Mouse (Mus musculus): ENCODE measurements at regions not wholly inside any gene's neighbourhood (a gene's known extent, or its start where the extent isn't known, plus 50 kb on each side); places are given as distances from the start of the nearest gene placed in this dataset.
"Not testable (repeated sequence)": the region's sequence is repeated elsewhere in the genome, so short reads cannot be mapped to it uniquely, and the experiment has no call there.

DNA sequence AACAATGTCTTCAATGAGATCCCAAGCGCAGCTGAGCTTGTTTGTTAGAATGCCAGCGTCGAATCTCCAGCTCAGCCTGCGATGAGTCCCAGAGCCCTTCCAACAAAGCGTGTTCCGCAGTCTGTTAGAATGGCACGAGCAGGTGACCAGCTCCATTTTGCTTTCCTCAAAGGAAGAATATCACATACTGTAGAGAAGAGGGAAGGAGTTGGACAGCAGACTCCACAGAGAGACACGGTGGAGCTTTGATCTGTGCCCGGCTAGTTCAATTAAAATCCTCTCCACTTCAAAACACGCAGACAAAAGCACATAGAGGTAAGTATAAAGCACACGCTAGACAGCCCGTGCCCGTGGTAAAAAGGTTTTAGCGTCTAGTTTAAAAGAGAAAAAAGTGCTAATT is 265.8 kb downstream of the Fgf9 start:
- DNase-seq (ENCODE audit: low spot score) = no peak

DNA sequence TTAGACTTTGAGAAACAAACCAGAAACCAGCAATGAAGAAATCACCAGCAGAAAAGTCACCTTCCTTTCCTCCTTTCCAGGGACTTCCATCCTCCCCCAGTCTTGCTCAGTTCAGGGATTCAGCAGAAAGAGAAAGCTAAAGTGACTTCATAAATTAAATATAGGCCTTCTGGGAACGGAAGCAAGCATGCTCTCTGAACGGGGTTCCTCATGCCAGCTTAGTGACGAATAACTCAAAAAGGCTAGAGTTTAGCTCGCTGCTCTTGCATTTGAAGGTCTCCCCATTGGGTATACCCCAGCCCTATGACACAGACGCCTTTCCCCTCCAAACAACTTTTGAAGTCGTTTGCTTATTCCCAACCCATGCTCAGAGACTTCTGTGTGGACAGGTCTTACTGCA is 252.8 kb downstream of the Fgf9 start:
- DNase-seq (ENCODE audit: low spot score) = no peak

DNA sequence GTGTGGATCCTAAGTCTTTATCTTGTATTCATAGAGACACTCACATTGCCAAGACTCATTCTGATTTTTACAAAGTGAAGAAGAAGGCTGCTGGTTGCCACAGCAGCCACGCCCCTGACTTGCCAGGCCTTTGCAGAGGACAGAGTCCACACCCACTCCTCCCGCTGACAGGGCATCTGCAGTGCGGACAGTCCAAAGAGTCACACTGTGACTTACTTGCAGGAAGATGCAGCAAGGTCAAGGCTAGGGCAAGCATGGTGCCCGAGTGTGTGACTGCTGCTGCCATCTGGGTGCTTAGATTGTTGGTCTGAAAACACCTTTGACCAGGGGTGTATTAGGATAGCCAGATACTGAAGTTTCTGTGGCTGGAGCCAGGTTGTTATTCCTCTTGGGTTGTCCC is 252.1 kb downstream of the Fgf9 start:
- no peak for DNase-seq (ENCODE audit: low spot score)

DNA sequence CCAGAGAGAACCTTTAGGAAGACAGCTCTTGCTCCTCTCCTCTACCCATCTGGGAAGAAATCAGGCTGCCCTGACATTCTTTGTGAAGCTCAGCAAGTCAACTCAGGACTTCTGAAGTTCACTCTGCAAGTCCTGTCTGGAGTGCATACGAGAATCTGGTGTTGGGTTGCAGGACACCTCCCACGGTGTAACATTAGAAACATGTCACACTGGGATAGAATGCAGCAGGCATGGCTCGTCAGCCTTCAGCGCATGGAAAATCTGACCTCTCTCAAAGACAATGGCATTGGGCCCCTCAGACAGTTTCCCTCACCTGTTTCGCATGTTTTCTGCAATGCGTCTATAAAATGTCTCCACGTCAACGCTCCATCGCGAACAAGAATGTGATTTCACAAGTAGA is 251.5 kb downstream of the Fgf9 start:
- no peak for DNase-seq (ENCODE audit: low spot score)

- no peak for DNase-seq (ENCODE audit: low spot score)
Observed at GRCm38 (mm10) chr14:58321234-58321633, 250.9 kb downstream of the Fgf9 start.

GRCm38 (mm10) chr14:58317640-58318039 is 247.3 kb downstream of the Fgf9 start:
- DNase-seq (ENCODE audit: low spot score) = no peak

GRCm38 (mm10) chr14:58317231-58317630 is 246.9 kb downstream of the Fgf9 start:
- no peak for DNase-seq (ENCODE audit: low spot score)

GRCm38 (mm10) chr14:58307695-58308094 is 237.3 kb downstream of the Fgf9 start:
- DNase-seq (ENCODE audit: low spot score) = no peak

GRCm38 (mm10) chr14:58306832-58307521 is 236.6 kb downstream of the Fgf9 start:
- no peak for DNase-seq (ENCODE audit: low spot score)

- peak; percentile 13 for DNase-seq (ENCODE audit: low spot score)
Observed at GRCm38 (mm10) chr14:58300411-58300887, 230.1 kb downstream of the Fgf9 start.

DNA sequence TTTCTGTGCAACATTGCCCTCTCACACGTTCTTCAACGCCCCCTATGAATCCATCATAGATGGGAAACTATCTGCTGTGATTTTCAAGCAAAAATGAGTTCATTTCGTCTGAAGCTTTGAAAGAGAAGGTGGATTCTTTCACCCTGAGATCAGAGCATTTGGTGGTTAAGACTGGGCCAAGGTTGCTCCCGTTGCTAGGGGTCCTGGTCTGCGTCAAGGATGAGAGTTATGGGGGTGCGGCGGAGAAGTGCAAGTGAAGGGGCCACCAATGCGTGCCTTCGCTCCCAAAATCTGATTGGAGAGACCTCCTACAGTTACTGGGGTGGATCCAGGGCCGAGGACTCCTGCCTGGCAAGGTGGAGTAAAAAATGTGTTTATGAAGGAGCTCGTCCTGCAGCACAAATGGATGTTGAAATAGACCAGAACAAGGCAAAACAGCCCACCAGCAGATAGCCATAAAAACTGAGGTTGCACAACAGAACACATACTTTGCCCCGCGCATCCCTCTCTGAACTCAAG is 215.7 kb downstream of the Fgf9 start:
- DNase-seq (ENCODE audit: low spot score) = no peak

DNA sequence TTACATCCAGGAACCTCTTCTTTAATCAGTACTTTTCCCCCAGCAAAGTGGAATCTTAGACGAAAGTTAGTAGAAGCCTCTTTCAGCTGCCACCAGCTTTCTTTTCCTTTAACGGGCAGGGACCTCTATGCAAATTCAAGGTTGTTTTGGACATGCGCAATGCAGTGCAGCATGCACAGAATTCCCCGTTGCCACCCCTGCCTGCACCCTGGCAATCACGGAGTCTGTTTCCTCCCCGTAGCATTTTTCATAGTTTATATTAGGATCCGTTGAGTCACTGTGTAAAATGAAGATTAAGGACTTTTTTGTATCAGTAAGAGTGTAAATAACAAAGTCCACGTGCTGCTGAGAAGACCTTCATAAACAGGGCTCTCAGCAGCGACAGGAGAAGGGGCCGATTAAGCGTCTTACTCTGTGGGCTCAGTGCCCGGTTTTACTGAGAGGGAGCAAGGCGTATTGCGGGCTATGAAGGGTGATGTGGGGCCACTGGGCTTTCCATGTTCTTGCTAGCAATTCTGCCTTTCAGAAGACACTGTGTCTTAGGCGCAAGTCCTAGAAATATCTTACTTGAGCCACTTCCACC is 212.5 kb downstream of the Fgf9 start:
- no peak for DNase-seq (ENCODE audit: low spot score)

- DNase-seq (ENCODE audit: low spot score) = no peak
Observed at GRCm38 (mm10) chr14:58282264-58282663, 211.9 kb downstream of the Fgf9 start.

GRCm38 (mm10) chr14:58274440-58274839 is 204.1 kb downstream of the Fgf9 start:
- DNase-seq (ENCODE audit: low spot score) = not testable (repeated sequence)

DNA sequence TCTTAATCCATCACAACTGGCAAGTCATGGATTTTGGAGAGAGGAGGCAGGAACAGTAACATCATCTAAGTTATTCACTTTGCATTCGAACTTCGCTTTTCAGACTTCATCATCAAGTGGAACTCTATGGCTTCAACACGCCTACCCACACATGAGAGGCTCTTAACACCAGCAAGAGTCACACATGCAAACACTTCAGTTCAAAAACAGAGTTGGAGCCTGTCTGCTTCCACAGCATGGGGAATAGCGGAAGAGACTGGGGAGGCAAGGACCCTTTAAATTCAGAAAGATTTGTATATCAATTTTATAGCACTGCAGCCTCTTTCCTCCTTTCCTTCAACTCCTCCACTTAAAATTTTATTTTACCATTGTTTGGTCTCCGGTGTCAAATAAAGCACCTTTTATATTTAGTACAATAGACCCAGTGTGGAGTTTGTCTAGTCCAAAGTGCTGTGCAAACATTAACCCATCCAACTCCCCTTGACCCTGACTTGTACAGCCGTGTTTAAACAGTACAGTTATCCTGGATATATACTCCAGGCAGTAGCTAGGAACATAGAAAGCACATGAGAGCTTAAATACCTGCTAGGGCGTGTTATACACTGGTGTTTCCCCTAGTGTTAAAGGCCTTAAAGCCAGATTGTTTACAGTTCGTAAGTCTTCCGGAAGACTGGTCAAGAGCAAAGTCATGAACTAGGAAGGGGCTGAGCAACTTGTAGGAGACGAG is 203.5 kb downstream of the Fgf9 start:
- no peak for DNase-seq (ENCODE audit: low spot score)

GRCm38 (mm10) chr14:58265373-58265772 is 195.0 kb downstream of the Fgf9 start:
- no peak for DNase-seq (ENCODE audit: low spot score)

DNA sequence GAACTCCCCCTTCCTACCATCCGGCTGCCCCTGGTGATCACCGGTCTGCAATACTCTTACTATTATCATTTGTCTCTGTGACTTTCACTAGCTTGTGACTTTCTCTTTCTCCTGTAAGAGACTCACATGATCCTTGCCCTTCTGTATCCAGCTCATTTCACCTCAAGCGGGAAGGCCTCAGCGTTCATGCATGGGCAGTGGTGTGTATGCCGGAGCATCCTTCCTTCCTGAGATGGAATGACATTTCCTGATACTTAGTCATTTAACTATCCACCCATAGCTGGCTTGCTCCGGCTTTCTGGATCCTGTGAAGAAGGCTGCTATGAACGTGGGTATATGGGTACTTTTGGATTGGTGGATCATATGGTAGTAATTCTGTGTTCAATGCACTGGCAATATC is 194.1 kb downstream of the Fgf9 start:
- no peak for DNase-seq (ENCODE audit: low spot score)

DNA sequence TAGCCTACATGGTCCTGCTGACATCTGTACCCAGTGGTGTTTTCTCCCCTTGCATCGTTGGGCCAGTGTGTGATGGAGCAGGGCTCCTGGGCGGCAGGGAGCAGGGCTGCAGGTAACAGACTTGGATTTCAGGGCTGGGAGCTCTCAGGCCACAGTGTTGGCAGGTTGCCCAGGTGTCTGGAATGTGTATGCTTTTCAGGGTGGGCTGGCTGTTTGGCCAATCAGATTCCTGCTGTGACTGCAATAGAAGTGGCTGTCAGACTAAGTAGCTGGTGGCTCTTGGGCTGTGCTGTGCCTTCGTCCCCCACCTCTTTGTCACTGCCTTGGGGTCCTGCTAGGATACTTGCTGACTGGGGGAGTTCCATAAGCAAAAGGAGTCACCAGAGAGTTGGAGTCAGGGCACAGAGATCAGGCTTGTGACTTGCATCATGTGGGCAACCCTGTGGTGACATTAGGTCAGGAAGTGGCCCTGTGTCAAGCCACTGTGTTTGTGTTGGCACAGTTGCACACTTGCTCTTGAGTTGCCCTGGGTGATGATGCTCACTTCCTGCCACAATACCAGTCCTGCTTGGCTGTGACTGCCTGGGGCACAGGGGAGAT is 183.1 kb downstream of the Fgf9 start:
- DNase-seq (ENCODE audit: low spot score) = no peak

DNA sequence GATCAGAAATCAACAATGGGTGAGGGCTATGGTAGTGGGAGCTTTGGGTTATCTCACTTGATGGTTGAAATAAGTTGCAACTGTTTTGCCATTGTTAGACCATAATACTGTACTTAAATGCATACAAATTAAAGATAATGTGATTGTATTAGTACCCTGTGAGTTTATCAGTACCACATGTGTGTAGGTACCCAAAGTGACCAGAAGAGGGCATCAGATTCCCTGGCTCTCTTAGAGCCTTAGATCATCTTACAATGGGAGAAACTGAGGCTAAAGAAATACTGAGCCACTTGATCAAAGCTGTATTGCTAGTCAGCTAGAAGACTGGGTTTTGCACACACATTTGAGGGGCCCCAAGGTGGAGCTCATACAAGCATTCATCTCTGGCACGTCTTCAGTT is 155.5 kb downstream of the Fgf9 start:
- no peak for DNase-seq (ENCODE audit: low spot score)

DNA sequence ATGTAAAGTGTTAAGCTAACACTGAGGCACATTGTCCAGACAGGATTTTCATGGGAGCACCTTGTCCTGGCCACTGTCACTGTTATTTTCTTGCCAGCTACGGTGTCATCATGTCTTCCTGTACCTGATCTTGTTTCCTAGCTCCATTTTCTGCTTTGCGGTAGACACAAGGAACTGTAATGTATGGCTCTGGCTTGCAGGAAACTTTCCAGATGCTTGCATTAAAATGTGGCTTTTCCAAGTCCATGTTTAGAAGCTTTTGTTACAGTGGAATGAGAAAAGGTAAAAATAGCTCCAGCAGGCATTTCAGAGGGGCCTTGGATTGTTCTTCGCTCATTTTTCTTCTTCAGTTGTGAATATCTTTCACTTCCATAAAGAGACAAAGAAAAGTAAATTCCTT is 154.1 kb downstream of the Fgf9 start:
- no peak for DNase-seq (ENCODE audit: low spot score)

- DNase-seq (ENCODE audit: low spot score) = no peak
Observed at GRCm38 (mm10) chr14:58208401-58208800, 138.1 kb downstream of the Fgf9 start.

GRCm38 (mm10) chr14:58202607-58203295 is 132.4 kb downstream of the Fgf9 start:
- no peak for DNase-seq (ENCODE audit: low spot score)

All from ovary, postnatal 14 days (tissue).